Mouse (Mus musculus) midbrain, embryonic 15.5 days (tissue): ENCODE results near the gene Mpzl1. TPM values are rescaled to one million over a fixed set of nuclear protein-coding genes. Genes with fewer than 3 reads are reported as not detected.

ENCODE experiments used
- polyA plus RNA-seq: library from polyadenylated mRNA; unstranded; fragments of >200 nt; fragmentation: Nextera tagmentation; extraction: Ambion mirVana; gene quantifications from 2 replicates; pipeline ENCODE4 v1.2.1, GENCODE M21; 2015

Gene Mpzl1
- polyA plus RNA-seq, 1 experiment from 2014 or later = 156 TPM

Other genes with a start within 250 kb of the Mpzl1 start
- gene Dcaf6, start 174.1 kb downstream of the Mpzl1 start, polyA plus RNA-seq = 15.4 and 16.7 TPM in 2 replicates
- gene Mpc2, start 173.9 kb downstream of the Mpzl1 start, polyA plus RNA-seq = 175 and 185 TPM in 2 replicates
- 0.09 and 0.28 TPM in 2 replicates for gene Adcy10, start 149.4 kb downstream of the Mpzl1 start, polyA plus RNA-seq
- gene Rcsd1, start 75.2 kb upstream of the Mpzl1 start, polyA plus RNA-seq = 9.6 and 10.2 TPM in 2 replicates
- 29.3 and 31.6 TPM in 2 replicates for gene Creg1, start 129.2 kb upstream of the Mpzl1 start, polyA plus RNA-seq
- gene Cd247, start 154.1 kb upstream of the Mpzl1 start, polyA plus RNA-seq = 1.1 and 1.2 TPM in 2 replicates